Mouse (Mus musculus) hindbrain, embryonic 11.5 days (tissue): ENCODE results near the gene Pcgf1. TPM values are rescaled to one million over a fixed set of nuclear protein-coding genes. Genes with fewer than 3 reads are reported as not detected.

Experiments used
- ATAC-seq: fragments of 200-750 bp; cut with Nextera tagmentation; 2 replicates; pipeline ENCODE4 v1.8.0; 2017; ENCODE audit warnings: mild to moderate bottlenecking, moderate TSS enrichment, moderate library complexity; ENCODE audit not compliant: low FRiP score
- DNase-seq: peaks from one replicate; pipeline ENCODE4 v3.0.0-alpha.2; 2015; ENCODE audit warnings: low spot score
- H3K27ac ChIP-seq: fragments of 300-500 bp; sonication (generic); 2 replicates; pipeline ENCODE4 v1.5.1; 2014; ENCODE audit warnings: mild to moderate bottlenecking, low read depth, low read length
- H3K27me3 ChIP-seq: fragments of 300-500 bp; sonication (generic); 2 replicates; pipeline ENCODE4 v1.6.1; 2014; ENCODE audit warnings: mild to moderate bottlenecking, low read length, moderate library complexity, mixed read lengths; ENCODE audit not compliant: control insufficient read depth, insufficient read depth
- H3K36me3 ChIP-seq: fragments of 300-500 bp; sonication (generic); 2 replicates; pipeline ENCODE4 v1.6.1; 2014; ENCODE audit warnings: mild to moderate bottlenecking, low read length, moderate library complexity, mixed read lengths; ENCODE audit not compliant: control insufficient read depth, insufficient read depth
- H3K4me1 ChIP-seq: fragments of 300-500 bp; sonication (generic); replicated peaks from 2 replicates; pipeline ENCODE4 v1.6.1; 2014; ENCODE audit warnings: low read length, mixed read lengths; ENCODE audit not compliant: control insufficient read depth, insufficient read depth
- H3K4me2 ChIP-seq: fragments of 300-500 bp; sonication (generic); replicated peaks from 2 replicates; pipeline ENCODE4 v1.6.1; 2014; ENCODE audit warnings: mild to moderate bottlenecking, low read depth, low read length
- H3K4me3 ChIP-seq: fragments of 300-500 bp; sonication (generic); 2 replicates; pipeline ENCODE4 v1.5.1; 2014; ENCODE audit warnings: low read depth, low read length
- H3K9ac ChIP-seq: fragments of 300-500 bp; sonication (generic); 2 replicates; pipeline ENCODE4 v1.6.1; 2014; ENCODE audit warnings: low read depth, low read length
- H3K9me3 ChIP-seq: fragments of 300-500 bp; sonication (generic); 2 replicates; pipeline ENCODE4 v1.6.1; 2016; ENCODE audit warnings: low read length; ENCODE audit not compliant: control insufficient read depth
- WGBS: fragments of 180-500 bp; shearing (Covaris S2); extraction: QIAGEN DNeasy Blood & Tissue Kit; methylation state at CpG from one replicate; pipeline ENCODE4 v1.1.7; 2014; 5-methylcytosine and 5-hydroxymethylcytosine counted together
- polyA plus RNA-seq: library from polyadenylated mRNA; unstranded; fragments of >200 nt; fragmentation: Nextera tagmentation; extraction: Ambion mirVana; gene quantifications from 2 replicates; pipeline ENCODE4 v1.2.1, GENCODE M21; 2014

Pcgf1 gene
- polyA plus RNA-seq, 1 experiment from 2014 or later: 38.1 TPM

- Histone ChIP-seq H3K9me3 (no peaks in the 10 kb centered on the region), H3K27me3 (no peaks in the 10 kb centered on the region), H3K4me2 (peak within 1 kb of the TSS; percentile 87), H3K4me1 (peaks cover 14% of the 10 kb centered on the region; the same call in 1 of the 2 replicates), H3K36me3 (no peaks in the 10 kb centered on the region), H3K27ac (peak within 1 kb of the TSS; percentile 88), H3K9ac (peak within 1 kb of the TSS; percentile 91), H3K4me3 (peak within 1 kb of the TSS; percentile 100)
- WGBS: under 1% methylated on average over 50 of the region's 50 CpGs
- DNase-seq (no peak), ATAC-seq (no peak; the same call in 1 of the 2 replicates)
Observed at GRCm38 (mm10) chr6:83054871-83055431, 22.7 kb upstream of the Pcgf1 start, which contains the start of gene Htra2. TSS of gene Htra2 (minus strand) at chr6:83055273.

DNA sequence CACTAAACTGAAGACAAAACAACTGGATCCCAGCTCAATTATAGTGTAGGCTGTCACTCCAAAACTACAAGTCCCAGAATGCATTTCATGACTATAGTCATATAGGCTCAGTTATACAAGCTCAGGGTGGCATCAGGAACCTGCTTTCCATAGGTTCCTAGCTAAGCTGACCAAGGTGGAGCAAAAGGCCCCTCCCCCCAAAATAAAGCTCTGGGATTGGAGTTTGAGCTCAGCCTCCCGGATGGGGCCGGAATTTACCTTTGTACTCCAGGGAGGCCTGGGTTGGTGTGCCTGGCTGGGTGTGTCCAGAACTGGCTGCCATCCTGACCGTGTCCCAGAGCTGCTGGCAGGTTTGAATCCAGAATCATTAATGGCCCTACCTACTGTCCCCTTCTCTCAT lies 19.9 kb upstream of the Pcgf1 start, which contains the start of gene Dqx1:
Gene Dqx1 (plus strand): TSS at position 55 of the 400 bp plus-strand sequence.
- H3K9ac ChIP-seq: no peak within 1 kb of the TSS
- no peak within 1 kb of the TSS for H3K4me3 ChIP-seq
- no peak within 1 kb of the TSS for H3K4me2 ChIP-seq
- H3K4me1 ChIP-seq: peaks cover 11% of the 10 kb centered on the region; the same call in 1 of the 2 replicates
- 59% methylated on average over 3 of the region's 3 CpGs for WGBS
- peaks cover 10% of the 10 kb centered on the region for H3K27me3 ChIP-seq
- no peaks in the 10 kb centered on the region for H3K9me3 ChIP-seq
- no peak within 1 kb of the TSS for H3K27ac ChIP-seq
- no peak for DNase-seq
- no peak for ATAC-seq
- H3K36me3 ChIP-seq: no peaks in the 10 kb centered on the region

GRCm38 (mm10) chr6:83058725-83059124 lies 18.9 kb upstream of the Pcgf1 start:
- no peak overlapping the region for H3K4me3 ChIP-seq
- H3K27ac ChIP-seq: no peak overlapping the region
- H3K36me3 ChIP-seq: no peaks in the 10 kb centered on the region
- H3K4me1 ChIP-seq: 0 out of 2 replicates have a peak, but pooled peaks cover 7% of the 10 kb centered on the region
- no peak overlapping the region for H3K9ac ChIP-seq
- no peak for ATAC-seq
- H3K4me2 ChIP-seq: no peak overlapping the region
- H3K9me3 ChIP-seq: no peaks in the 10 kb centered on the region
- peaks cover 19% of the 10 kb centered on the region for H3K27me3 ChIP-seq
- WGBS: 77% methylated on average over 2 of the region's 2 CpGs
- DNase-seq: no peak

GRCm38 (mm10) chr6:83065995-83066394 lies 11.7 kb upstream of the Pcgf1 start:
- no peak overlapping the region for H3K9ac ChIP-seq
- H3K27me3 ChIP-seq: peaks cover 89% of the 10 kb centered on the region
- no peaks in the 10 kb centered on the region for H3K9me3 ChIP-seq
- no peak overlapping the region for H3K4me3 ChIP-seq
- no peak for ATAC-seq
- H3K27ac ChIP-seq: no peak overlapping the region
- DNase-seq: no peak
- H3K4me1 ChIP-seq: peaks cover 7% of the 10 kb centered on the region
- no peaks in the 10 kb centered on the region for H3K36me3 ChIP-seq
- H3K4me2 ChIP-seq: no peak overlapping the region
- 44% methylated on average over 8 of the region's 8 CpGs for WGBS

GRCm38 (mm10) chr6:83066441-83066840 lies 11.2 kb upstream of the Pcgf1 start:
- Histone ChIP-seq H3K36me3 (no peaks in the 10 kb centered on the region), H3K27me3 (peaks cover 93% of the 10 kb centered on the region)
- no peak for DNase-seq

DNA sequence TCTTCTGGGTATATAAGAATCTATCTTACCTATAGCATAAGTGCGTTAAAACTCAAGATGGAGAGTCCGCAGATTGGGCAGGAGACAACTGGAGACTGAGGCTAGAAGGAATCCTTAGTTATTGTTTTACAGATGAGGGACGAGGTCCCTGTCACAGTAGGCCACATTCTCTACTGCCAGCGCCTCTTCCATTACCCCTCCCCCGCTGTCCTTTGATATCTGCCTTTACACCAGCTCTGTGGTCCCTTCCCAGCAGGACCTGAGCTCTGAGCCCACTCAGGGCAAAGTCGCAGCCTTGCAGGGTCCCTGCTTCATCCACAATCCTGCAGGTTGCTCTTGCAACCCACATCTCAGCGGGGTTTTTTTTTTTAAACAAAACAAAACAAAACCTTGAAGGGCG lies 9.4 kb upstream of the Pcgf1 start:
- H3K36me3 ChIP-seq: no peaks in the 10 kb centered on the region
- H3K4me2 ChIP-seq: no peak overlapping the region
- H3K4me1 ChIP-seq: peaks cover 10% of the 10 kb centered on the region
- no peak for ATAC-seq
- H3K27ac ChIP-seq: no peak overlapping the region
- no peak overlapping the region for H3K9ac ChIP-seq
- peaks cover 96% of the 10 kb centered on the region for H3K27me3 ChIP-seq
- H3K9me3 ChIP-seq: no peaks in the 10 kb centered on the region
- H3K4me3 ChIP-seq: peak overlapping the region; percentile 4; the same call in 1 of the 2 replicates
- 3% methylated on average over 8 of the region's 8 CpGs for WGBS
- DNase-seq: peak; percentile 38

More at GRCm38 (mm10) chr6:83066441-83066840, 11.2 kb upstream of the Pcgf1 start:
- no peaks in the 10 kb centered on the region for H3K9me3 ChIP-seq
- H3K27ac ChIP-seq: no peak overlapping the region
- no peak overlapping the region for H3K4me2 ChIP-seq
- H3K9ac ChIP-seq: no peak overlapping the region
- no peak for ATAC-seq
- no peak overlapping the region for H3K4me3 ChIP-seq
- 30% methylated on average over 6 of the region's 6 CpGs for WGBS
- peaks cover 10% of the 10 kb centered on the region for H3K4me1 ChIP-seq

GRCm38 (mm10) chr6:83068706-83069487 lies 8.8 kb upstream of the Pcgf1 start:
- H3K27ac ChIP-seq: no peak overlapping the region
- H3K4me3 ChIP-seq: peak overlapping the region; percentile 22
- no peaks in the 10 kb centered on the region for H3K36me3 ChIP-seq
- no peak for ATAC-seq
- peak; percentile 63 for DNase-seq
- H3K9ac ChIP-seq: no peak overlapping the region
- H3K27me3 ChIP-seq: peaks cover 95% of the 10 kb centered on the region
- H3K4me2 ChIP-seq: 0 out of 2 replicates have a peak overlapping the region, but pooled peaks have one; percentile 2
- peaks cover 10% of the 10 kb centered on the region for H3K4me1 ChIP-seq
- WGBS: under 1% methylated on average over 81 of the region's 81 CpGs
- H3K9me3 ChIP-seq: no peaks in the 10 kb centered on the region

DNA sequence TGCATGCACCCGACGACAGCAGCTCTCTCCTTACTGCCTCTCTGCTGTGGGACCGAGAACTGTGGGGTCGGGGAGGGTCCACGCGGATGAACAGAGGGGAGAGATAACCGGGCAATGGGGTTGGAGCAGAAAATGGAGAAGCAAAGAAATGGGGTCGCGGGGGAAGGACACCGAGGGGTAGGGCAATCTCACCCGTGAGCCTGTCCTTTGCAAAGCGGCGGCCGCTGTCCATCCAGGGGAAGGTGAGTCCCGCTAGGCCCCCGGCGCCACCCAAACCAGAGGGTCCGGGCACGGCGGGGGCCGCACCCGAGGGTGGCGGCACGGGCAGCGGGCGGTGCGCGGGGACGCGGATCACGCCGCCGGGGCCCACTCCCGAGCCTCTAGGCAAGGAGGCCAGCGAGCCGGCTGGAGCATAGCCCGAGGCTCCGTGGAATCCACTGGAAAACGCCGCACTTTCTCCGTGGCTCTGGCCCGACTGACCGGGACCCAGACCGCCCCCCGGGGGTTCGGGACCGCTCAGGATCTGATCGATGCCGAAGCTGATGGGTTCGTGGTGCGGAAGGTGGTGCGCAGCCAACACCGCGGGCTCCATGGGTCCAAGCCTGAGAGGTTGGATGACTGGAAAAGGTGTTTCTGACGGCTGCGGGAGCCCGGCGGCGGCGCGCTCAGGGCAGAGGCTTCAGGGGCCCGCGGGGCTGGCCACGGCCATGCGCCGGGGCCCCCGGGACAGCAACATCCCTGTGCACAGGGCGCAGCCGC lies 8.0 kb upstream of the Pcgf1 start:
- peak; percentile 62 for DNase-seq
- no peak overlapping the region for H3K27ac ChIP-seq
- peaks cover 96% of the 10 kb centered on the region for H3K27me3 ChIP-seq
- 0 out of 2 replicates have a peak overlapping the region, but pooled peaks have one; percentile 12 for H3K4me2 ChIP-seq
- no peak for ATAC-seq
- H3K4me1 ChIP-seq: peaks cover 10% of the 10 kb centered on the region
- WGBS: under 1% methylated on average over 65 of the region's 69 CpGs
- H3K9ac ChIP-seq: no peak overlapping the region
- H3K4me3 ChIP-seq: peak overlapping the region; percentile 2; the same call in 1 of the 2 replicates
- no peaks in the 10 kb centered on the region for H3K9me3 ChIP-seq
- H3K36me3 ChIP-seq: no peaks in the 10 kb centered on the region
